Mouse (Mus musculus) embryonic facial prominence, embryonic 14.5 days (tissue): ENCODE measurements around the gene Gpha2. TPM values are rescaled to one million over a fixed set of nuclear protein-coding genes. Genes with fewer than 3 reads are reported as not detected.

Experiments
- ATAC-seq: fragments of 200-750 bp; cut with Nextera tagmentation; 2 replicates; pipeline ENCODE4 v1.8.0; 2017; ENCODE audit warnings: low read depth, moderate number of reproducible peaks, moderate TSS enrichment
- DNase-seq: peaks from one replicate; pipeline ENCODE4 v3.0.0-alpha.2; 2015; ENCODE audit warnings: low spot score
- H3K27ac ChIP-seq: fragments of 300-500 bp; sonication (generic); replicated peaks from 2 replicates; pipeline ENCODE4 v1.5.1; 2014; ENCODE audit warnings: low read depth, mild to moderate bottlenecking, low read length, moderate library complexity
- H3K27me3 ChIP-seq: fragments of 300-500 bp; sonication (generic); replicated peaks from 2 replicates; pipeline ENCODE4 v1.6.1; 2014; ENCODE audit warnings: low read length; ENCODE audit not compliant: control insufficient read depth, insufficient read depth
- H3K36me3 ChIP-seq: fragments of 300-500 bp; sonication (generic); 2 replicates; pipeline ENCODE4 v1.6.1; 2014; ENCODE audit warnings: low read length, mixed read lengths; ENCODE audit not compliant: control insufficient read depth, insufficient read depth
- H3K4me1 ChIP-seq: fragments of 300-500 bp; sonication (generic); 2 replicates; pipeline ENCODE4 v1.6.1; 2014; ENCODE audit warnings: antibody characterized with exemption, low read length; ENCODE audit not compliant: control insufficient read depth, insufficient read depth
- H3K4me2 ChIP-seq: fragments of 300-500 bp; sonication (generic); 2 replicates; pipeline ENCODE4 v1.6.1; 2014; ENCODE audit warnings: low read depth, mild to moderate bottlenecking, low read length, moderate library complexity, mixed read lengths
- H3K4me3 ChIP-seq: fragments of 300-500 bp; sonication (generic); 2 replicates; pipeline ENCODE4 v1.5.1; 2014; ENCODE audit warnings: low read depth, mild to moderate bottlenecking, low read length
- H3K9ac ChIP-seq: fragments of 300-500 bp; sonication (generic); 2 replicates; pipeline ENCODE4 v1.6.1; 2014; ENCODE audit warnings: low read depth, mild to moderate bottlenecking, low read length, moderate library complexity, mixed read lengths
- H3K9me3 ChIP-seq: fragments of 300-500 bp; sonication (generic); 2 replicates; pipeline ENCODE4 v1.6.1; 2016; ENCODE audit warnings: low read length; ENCODE audit not compliant: control insufficient read depth
- WGBS: fragments of 180-500 bp; shearing (Covaris S2); extraction: QIAGEN DNeasy Blood & Tissue Kit; methylation state at CpG from one replicate; pipeline ENCODE4 v1.1.7; 2014; 5-methylcytosine and 5-hydroxymethylcytosine counted together
- polyA plus RNA-seq: library from polyadenylated mRNA; unstranded; fragments of >200 nt; fragmentation: Nextera tagmentation; extraction: Ambion mirVana; gene quantifications from 2 replicates; pipeline ENCODE4 v1.2.1, GENCODE M21; 2014

Gpha2 gene
- 3.3 and 4.1 TPM in 2 replicates for polyA plus RNA-seq

- Histone ChIP-seq H3K36me3 (peaks cover 43% of the 10 kb centered on the region), H3K4me1 (no peaks in the 10 kb centered on the region), H3K27ac (no peak within 1 kb of the TSS; the same call in 1 of the 2 replicates), H3K9me3 (no peaks in the 10 kb centered on the region), H3K9ac (no peak within 1 kb of the TSS), H3K4me3 (no peak within 1 kb of the TSS), H3K4me2 (no peak within 1 kb of the TSS), H3K27me3 (no peaks in the 10 kb centered on the region)
- DNase-seq (peak; percentile 74), ATAC-seq (peak; percentile 55; the same call in 1 of the 2 replicates)
- 17% methylated on average over 2 of the region's 2 CpGs for WGBS
Measured at GRCm38 (mm10) chr19:6226135-6226534, at the start of gene Gpha2. Gene Gpha2, plus strand, starts transcription at chr19:6226380.

DNA sequence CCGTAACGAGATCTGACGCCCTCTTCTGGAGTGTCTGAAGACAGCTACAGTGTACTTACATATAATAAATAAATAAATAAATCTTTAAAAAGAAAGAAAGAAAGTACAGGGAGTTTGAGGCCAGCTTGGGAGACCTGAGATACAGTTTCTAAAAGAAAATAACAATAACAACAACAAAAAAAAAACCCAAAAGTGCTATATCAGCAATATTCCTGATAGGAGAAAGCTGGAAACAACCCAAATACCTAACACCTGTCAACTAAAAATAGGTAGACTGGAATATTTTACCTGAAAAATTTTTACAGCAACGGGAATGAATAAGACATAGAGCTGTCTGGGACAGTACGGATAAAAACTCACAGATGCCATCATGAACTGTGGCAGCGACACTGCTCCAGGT, 47.4 kb upstream of the Gpha2 start:
- H3K36me3 ChIP-seq, result no peaks in the 10 kb centered on the region
- ATAC-seq, result no peak
- H3K4me1 ChIP-seq, result no peaks in the 10 kb centered on the region

GRCm38 (mm10) chr19:6181629-6182028, 44.6 kb upstream of the Gpha2 start:
- Histone ChIP-seq H3K9ac (no peak overlapping the region), H3K36me3 (no peaks in the 10 kb centered on the region), H3K9me3 (no peaks in the 10 kb centered on the region), H3K27ac (no peak overlapping the region), H3K27me3 (no peaks in the 10 kb centered on the region), H3K4me2 (no peak overlapping the region), H3K4me1 (no peaks in the 10 kb centered on the region), H3K4me3 (no peak overlapping the region)
- WGBS, result 12% methylated on average over 5 of the region's 5 CpGs
- ATAC-seq, result no peak
- DNase-seq, result peak; percentile 70

More for the DNA sequence above, 47.4 kb upstream of the Gpha2 start:
- Histone ChIP-seq H3K9ac (no peak overlapping the region), H3K4me3 (no peak overlapping the region), H3K9me3 (no peaks in the 10 kb centered on the region), H3K27me3 (no peaks in the 10 kb centered on the region), H3K4me2 (no peak overlapping the region), H3K27ac (no peak overlapping the region)
- 87% methylated on average over 4 of the region's 6 CpGs for WGBS
- no peak for DNase-seq

DNA sequence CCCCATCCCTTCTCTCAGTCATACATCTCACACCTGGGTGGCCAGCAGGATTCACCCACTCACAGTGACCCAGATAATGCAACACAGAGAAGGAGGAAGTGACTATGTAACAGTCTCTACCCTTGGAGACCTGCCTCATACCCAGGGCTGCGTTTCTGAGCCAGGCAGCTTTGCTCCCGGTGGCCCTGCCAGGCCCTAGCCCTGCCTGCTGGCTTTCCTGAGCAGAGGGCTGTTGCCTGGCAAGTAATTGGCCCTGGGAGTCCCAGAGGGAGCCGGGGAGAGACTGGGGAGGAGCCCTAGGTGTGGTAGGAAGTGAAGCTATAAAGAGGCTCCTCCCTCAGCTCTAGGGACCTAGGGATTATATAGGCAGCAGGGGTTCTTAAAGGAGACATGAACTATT, 43.6 kb upstream of the Gpha2 start:
- 10% methylated on average over 3 of the region's 3 CpGs for WGBS
- no peaks in the 10 kb centered on the region for H3K36me3 ChIP-seq
- no peaks in the 10 kb centered on the region for H3K27me3 ChIP-seq
- DNase-seq, result peak; percentile 65
- peak; percentile 94 for ATAC-seq
- no peak overlapping the region for H3K4me3 ChIP-seq
- no peak overlapping the region for H3K4me2 ChIP-seq
- no peak overlapping the region for H3K27ac ChIP-seq
- H3K4me1 ChIP-seq, result no peaks in the 10 kb centered on the region
- no peaks in the 10 kb centered on the region for H3K9me3 ChIP-seq
- H3K9ac ChIP-seq, result no peak overlapping the region

DNA sequence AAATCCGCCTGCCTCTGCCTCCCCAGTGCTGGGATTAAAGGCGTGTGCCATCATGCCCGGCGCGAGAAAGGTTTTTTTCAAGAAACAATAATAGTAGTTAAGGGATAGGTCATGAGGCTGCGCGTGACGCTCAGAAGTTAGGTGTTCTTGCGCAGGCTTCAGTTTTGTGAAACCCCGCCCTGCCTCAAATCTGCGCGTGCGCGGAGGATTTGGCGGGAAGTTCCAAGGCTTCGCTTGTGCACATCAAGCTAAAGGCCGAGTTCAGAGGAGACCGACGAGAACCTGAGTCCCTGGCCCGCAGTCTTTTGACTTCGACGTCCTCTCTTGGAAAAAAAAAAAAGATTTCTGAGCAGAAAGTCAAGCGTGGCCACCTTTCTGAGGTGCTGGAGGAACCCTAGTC, 42.0 kb upstream of the Gpha2 start, which contains the start of gene Majin:
Majin (plus strand) TSS at position 258 of the 400 bp plus-strand sequence.
- H3K9me3 ChIP-seq, result no peaks in the 10 kb centered on the region
- 88% methylated on average over 23 of the region's 23 CpGs for WGBS
- H3K9ac ChIP-seq, result no peak within 1 kb of the TSS
- H3K4me1 ChIP-seq, result no peaks in the 10 kb centered on the region
- H3K4me3 ChIP-seq, result no peak within 1 kb of the TSS
- no peak within 1 kb of the TSS for H3K4me2 ChIP-seq
- no peak for ATAC-seq
- no peak within 1 kb of the TSS for H3K27ac ChIP-seq
- H3K27me3 ChIP-seq, result no peaks in the 10 kb centered on the region
- no peaks in the 10 kb centered on the region for H3K36me3 ChIP-seq
- DNase-seq, result no peak

- 75% methylated on average over 2 of the region's 2 CpGs for WGBS
- Histone ChIP-seq H3K4me2 (no peak overlapping the region), H3K9me3 (no peaks in the 10 kb centered on the region), H3K4me1 (no peaks in the 10 kb centered on the region), H3K36me3 (no peaks in the 10 kb centered on the region), H3K27ac (no peak overlapping the region), H3K27me3 (no peaks in the 10 kb centered on the region), H3K4me3 (no peak overlapping the region), H3K9ac (no peak overlapping the region)
- ATAC-seq (no peak), DNase-seq (no peak)
Measured at GRCm38 (mm10) chr19:6204265-6204664, 21.9 kb upstream of the Gpha2 start.

DNA sequence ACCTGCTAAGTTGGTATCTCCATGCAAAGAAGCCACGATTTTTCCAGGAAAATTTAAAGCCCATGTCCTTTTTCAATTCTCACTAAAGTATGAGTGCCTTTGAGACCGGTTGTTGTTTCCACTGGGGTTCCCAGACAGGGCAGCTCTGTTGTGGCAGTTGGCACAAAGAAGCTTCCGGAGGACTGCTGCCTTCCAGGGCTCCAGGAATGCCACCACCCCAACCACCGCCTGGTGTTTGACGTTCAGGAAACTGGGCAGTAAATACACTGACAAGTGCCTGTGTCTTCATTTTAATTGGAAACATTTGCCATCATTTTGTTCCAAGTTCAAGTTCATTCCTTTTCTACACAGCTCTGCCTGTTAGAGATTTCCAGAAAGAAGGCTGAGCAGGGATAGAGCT, 19.5 kb upstream of the Gpha2 start:
- Histone ChIP-seq H3K4me3 (no peak overlapping the region), H3K27me3 (no peaks in the 10 kb centered on the region), H3K4me2 (no peak overlapping the region), H3K27ac (no peak overlapping the region), H3K9ac (no peak overlapping the region), H3K36me3 (no peaks in the 10 kb centered on the region), H3K9me3 (no peaks in the 10 kb centered on the region), H3K4me1 (no peaks in the 10 kb centered on the region)
- ATAC-seq (no peak), DNase-seq (peak; percentile 14)
- 58% methylated on average over 5 of the region's 5 CpGs for WGBS

DNA sequence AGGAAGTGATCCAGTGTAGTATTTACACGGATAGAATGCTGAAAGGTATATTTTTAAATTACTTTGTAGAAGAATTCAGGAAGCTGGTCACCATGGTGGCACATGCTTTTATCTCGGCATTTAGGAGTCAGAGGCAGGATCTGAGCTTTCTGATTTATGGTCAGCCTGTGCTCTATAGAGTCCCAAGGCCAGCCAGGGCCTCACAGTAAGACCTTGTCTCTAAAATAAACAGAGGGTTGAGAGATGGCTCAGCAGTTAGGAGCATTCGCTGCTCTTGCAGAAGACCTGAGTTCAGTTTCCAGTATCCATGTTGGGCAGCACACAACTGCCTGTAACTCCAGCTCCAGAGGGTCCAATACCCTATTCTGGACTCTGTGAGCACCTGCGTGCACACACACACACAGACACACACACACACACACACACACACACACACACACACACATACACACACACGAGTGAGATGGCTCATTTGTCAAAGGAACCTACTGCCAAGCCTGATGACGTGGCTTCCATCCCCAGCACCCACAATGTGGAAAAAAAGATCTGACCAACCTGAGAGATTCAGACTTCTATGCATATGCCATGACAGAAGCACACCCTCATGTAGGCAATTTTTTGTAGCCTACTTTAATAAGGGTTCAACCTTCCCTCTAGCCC, 10.0 kb upstream of the Gpha2 start:
- Histone ChIP-seq H3K4me2 (no peak overlapping the region), H3K9ac (no peak overlapping the region), H3K27me3 (no peaks in the 10 kb centered on the region), H3K36me3 (no peaks in the 10 kb centered on the region), H3K4me3 (no peak overlapping the region), H3K4me1 (no peaks in the 10 kb centered on the region), H3K9me3 (no peaks in the 10 kb centered on the region), H3K27ac (no peak overlapping the region)
- WGBS, result 72% methylated on average over 6 of the region's 6 CpGs
- DNase-seq (no peak), ATAC-seq (no peak)

DNA sequence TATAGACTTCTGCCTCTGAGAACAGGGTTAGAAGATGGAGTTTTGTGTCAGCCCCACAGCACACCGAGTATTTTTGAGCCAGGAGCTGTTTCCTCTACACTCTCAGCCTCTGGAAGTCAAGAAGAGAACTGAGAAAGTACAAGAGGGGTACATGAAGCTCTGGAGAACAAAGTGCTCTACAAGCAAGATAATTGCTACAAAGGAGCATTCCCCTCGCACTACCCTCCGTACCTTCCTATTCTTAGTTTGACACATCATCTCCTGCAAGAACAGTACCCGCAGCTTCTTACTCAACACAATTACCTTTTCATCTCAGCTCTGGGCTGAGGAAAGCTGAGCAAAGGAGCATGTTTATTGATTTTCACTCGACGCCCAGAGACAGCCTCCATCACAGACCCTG, 7.6 kb upstream of the Gpha2 start:
- Histone ChIP-seq H3K36me3 (no peaks in the 10 kb centered on the region), H3K4me1 (no peaks in the 10 kb centered on the region), H3K9ac (no peak overlapping the region), H3K27ac (no peak overlapping the region), H3K9me3 (no peaks in the 10 kb centered on the region), H3K4me2 (no peak overlapping the region), H3K4me3 (no peak overlapping the region), H3K27me3 (no peaks in the 10 kb centered on the region)
- 55% methylated on average over 6 of the region's 6 CpGs for WGBS
- no peak for ATAC-seq
- DNase-seq, result no peak
